ENCODE assay signal across 30 mouse cellular contexts in genomic region chr9:44432577-44433185, GRCm38 (mm10). TPM values are rescaled to one million over a fixed set of nuclear protein-coding genes. Genes with fewer than 3 reads are reported as not detected.
DNase-seq lines count a peak whose midpoint lies in the region; TF ChIP-seq lines count a peak whose summit lies in the region.
"Had no signal": no experiment of that assay in that cellular context is flagged by ENCODE, and none has a peak within 500 bp of the region (broad histone marks: within the 10 kb centered on the region; RNA-seq: fewer than 3 reads in every experiment).

No protein-coding gene starts in this region.

- no peak for DNase-seq in layer of hippocampus, adult 2 months (ENCODE audit: low spot score in 2 of 2)
- no peak for DNase-seq in layer of hippocampus, postnatal 25 days (ENCODE audit: extremely low spot score in 1 of 2, low spot score in 1 of 2)
- DNase-seq in 416B (ENCODE audit: low read depth): peak; percentile 56
- no peak for DNase-seq in CH12.LX (ENCODE audit: extremely low read depth)
- peak; percentile 48 for DNase-seq in ZHBTc4 (ENCODE audit: low read depth, low spot score)
- DNase-seq in cerebellum, adult 2 months: no peak
- DNase-seq: adrenal gland, postnatal 10 days; adrenal gland, postnatal 36 days; cerebellum, adult 11 months; cerebellum, adult 8-10 months; cerebellum, postnatal 10 days; cerebellum, postnatal 36 days; embryo, embryonic 11 days; gastrocnemius, postnatal 25 days; heart, adult 18-20 months; heart, postnatal 14 days; heart, postnatal 4 days had no signal

- H3K27me3 ChIP-seq in CH12.LX (replicated peaks): no peaks in the 10 kb centered on the region
- H3K27me3 ChIP-seq in cerebellum, adult 2 months (ENCODE audit: control insufficient read depth, insufficient read depth, low read length): no peaks in the 10 kb centered on the region
- H3K27me3 ChIP-seq: embryonic facial prominence, embryonic 13.5 days; forebrain, embryonic 12.5 days; forebrain, embryonic 15.5 days; heart, embryonic 13.5 days; hindbrain, embryonic 15.5 days had no signal

- no peak for TF ChIP-seq EP300 in CH12.LX (IDR thresholded peaks at IDR 0.05; ENCODE audit: low read length)

- H3K9me3 ChIP-seq in CH12.LX (replicated peaks; ENCODE audit: low read length): no peaks in the 10 kb centered on the region
- H3K9me3 ChIP-seq: embryonic facial prominence, embryonic 10.5 days; embryonic facial prominence, embryonic 13.5 days; forebrain, embryonic 12.5 days; forebrain, embryonic 15.5 days; heart, embryonic 13.5 days; hindbrain, embryonic 15.5 days had no signal

- peaks cover 0 to 29% of the 10 kb centered on the region in 2 experiments for H3K36me3 ChIP-seq in CH12.LX (replicated peaks in 1 of 2; ENCODE audit: control insufficient read depth in 1 of 2, insufficient read depth in 1 of 2, low read length in 1 of 2)
- H3K36me3 ChIP-seq: embryonic facial prominence, embryonic 10.5 days; embryonic facial prominence, embryonic 13.5 days; forebrain, embryonic 12.5 days; forebrain, embryonic 15.5 days; heart, embryonic 13.5 days; hindbrain, embryonic 15.5 days had no signal

- peak; percentile 18 for TF ChIP-seq RAD21 in CH12.LX (IDR thresholded peaks at IDR 0.05; ENCODE audit: low read depth, low read length)

- dilution Hi-C loops in CH12.LX (cut with MboI; ENCODE audit: extremely low pct_ligation_motif_present, extremely low pct_unique_long_range_greater_than_20kb, low sequenced_read_pairs): no loop called here

- peaks cover 8 to 32% of the 10 kb centered on the region in 2 experiments; a peak in 3 of 4 replicates for H3K4me1 ChIP-seq in CH12.LX (ENCODE audit: control insufficient read depth in 1 of 2, insufficient read depth in 2 of 2)
- no peaks in the 10 kb centered on the region for H3K4me1 ChIP-seq in cerebellum, adult 2 months (ENCODE audit: control insufficient read depth, insufficient read depth, low read length)
- H3K4me1 ChIP-seq: forebrain, embryonic 15.5 days; heart, embryonic 13.5 days; hindbrain, embryonic 15.5 days had no signal

- TF ChIP-seq CTCF in layer of hippocampus, adult 2 months (conservative IDR thresholded peaks at IDR 0.05): 0 out of 2 replicates have a peak, but pooled peaks have one; percentile 23
- peak in 1 of 2 experiments; percentile 51; a peak in 2 of 4 replicates for TF ChIP-seq CTCF in CH12.LX (conservative IDR thresholded peaks at IDR 0.05 in 1 of 2, IDR thresholded peaks at IDR 0.05 in 1 of 2; ENCODE audit: low read depth in 2 of 2, low read length in 2 of 2)
- TF ChIP-seq CTCF in cerebellum, adult 2 months (IDR thresholded peaks at IDR 0.05; ENCODE audit: borderline replicate concordance, insufficient read depth, low read depth, low read length): no peak

- H3K9ac ChIP-seq in CH12.LX (ENCODE audit: insufficient read depth, low read depth): no peak overlapping the region
- H3K9ac ChIP-seq: embryonic facial prominence, embryonic 13.5 days; forebrain, embryonic 12.5 days; forebrain, embryonic 15.5 days; heart, embryonic 13.5 days; hindbrain, embryonic 15.5 days had no signal

- no peak overlapping the region for H3K4me2 ChIP-seq in CH12.LX (ENCODE audit: insufficient read depth, low read depth, poor library complexity, severe bottlenecking)
- H3K4me2 ChIP-seq: embryonic facial prominence, embryonic 13.5 days; forebrain, embryonic 12.5 days; forebrain, embryonic 15.5 days; heart, embryonic 13.5 days; hindbrain, embryonic 15.5 days had no signal

- TF ChIP-seq POLR2A in CH12.LX (IDR thresholded peaks at IDR 0.05; ENCODE audit: low read depth, low read length): no peak
- TF ChIP-seq POLR2A in cerebellum, adult 2 months (IDR thresholded peaks at IDR 0.05; ENCODE audit: borderline replicate concordance, insufficient read depth, low read length): no peak

- H3K79me2 ChIP-seq in CH12.LX (replicated peaks; ENCODE audit: control insufficient read depth, extremely low read depth, insufficient read depth, poor library complexity, severe bottlenecking): no peaks in the 10 kb centered on the region

- in situ Hi-C loops in CH12.LX (cut with MboI; ENCODE audit: low pct_ligation_motif_present, low pct_unique_long_range_greater_than_20kb, low sequenced_read_pairs): no loop called here

- WGBS in cerebellum, adult 2 months: 49% methylated on average over 5 of the region's 5 CpGs

- no peak overlapping the region for H3K4me3 ChIP-seq in layer of hippocampus, adult 2 months
- no peak overlapping the region for H3K4me3 ChIP-seq in CH12.LX (replicated peaks in 1 of 3; ENCODE audit: low read depth in 2 of 3, low read length in 2 of 3, poor library complexity in 1 of 3)
- no peak overlapping the region for H3K4me3 ChIP-seq in cerebellum, adult 2 months (replicated peaks; ENCODE audit: insufficient read depth, low read depth, low read length)
- H3K4me3 ChIP-seq: embryonic facial prominence, embryonic 10.5 days; embryonic facial prominence, embryonic 13.5 days; erythroblast, embryonic 14.5 days; forebrain, embryonic 12.5 days; forebrain, embryonic 15.5 days; heart, embryonic 13.5 days; hindbrain, embryonic 15.5 days had no signal

- H3K27ac ChIP-seq in layer of hippocampus, adult 2 months: no peak overlapping the region
- H3K27ac ChIP-seq in CH12.LX (ENCODE audit: insufficient read depth, low read depth): no peak overlapping the region
- H3K27ac ChIP-seq in cerebellum, adult 2 months (ENCODE audit: insufficient read depth, low read length): no peak overlapping the region
- H3K27ac ChIP-seq: embryonic facial prominence, embryonic 10.5 days; embryonic facial prominence, embryonic 13.5 days; forebrain, embryonic 12.5 days; forebrain, embryonic 15.5 days; heart, embryonic 13.5 days; hindbrain, embryonic 15.5 days had no signal

TF ChIP-seq in CH12.LX, 34 proteins besides CTCF, POLR2A, EP300 and RAD21:
- TF ChIP-seq MYC (IDR thresholded peaks at IDR 0.05; ENCODE audit: low read depth, low read length): 0 out of 2 replicates have a peak, but pooled peaks have one; percentile 24
- no peak for TF ChIP-seq NELFE (IDR thresholded peaks at IDR 0.05; ENCODE audit: low read depth, low read length)
- no peak for TF ChIP-seq MAX (IDR thresholded peaks at IDR 0.05; ENCODE audit: low read length)
- TF ChIP-seq ZMIZ1 (IDR thresholded peaks at IDR 0.05; ENCODE audit: low read depth, low read length): peak; percentile 79
- 0 out of 2 replicates have a peak, but pooled peaks have one; percentile 31 for TF ChIP-seq TBP (conservative IDR thresholded peaks at IDR 0.05; ENCODE audit: low read depth, low read length)

RNA-seq across cellular contexts. Expression of gene Foxr1, which starts 8.3 kb away (rescaled TPM):
- total RNA-seq in layer of hippocampus, adult 2 months (2021): not detected
- not detected for total RNA-seq in layer of hippocampus, postnatal 25 days (2021)
- 0.08 and 0.21 TPM in 2 replicates for total RNA-seq in CH12.LX (2012; rRNA removed)
- total RNA-seq in CH12.LX (2014; rRNA removed): not detected in 2 replicates
- polyA plus RNA-seq in CH12.LX (2012; ENCODE audit: insufficient read length, low read depth): 1.4 and 1.5 TPM in 2 replicates
- polyA plus RNA-seq in cerebellum, adult 2 months (2012; rRNA removed): not detected in 2 replicates
- total RNA-seq: adrenal gland, adult 18-20 months; adrenal gland, postnatal 10 days; adrenal gland, postnatal 36 days; gastrocnemius, adult 8-10 months; gastrocnemius, postnatal 25 days; heart, adult 18-20 months; heart, postnatal 14 days; heart, postnatal 4 days had no signal
- polyA plus RNA-seq: embryonic facial prominence, embryonic 10.5 days; embryonic facial prominence, embryonic 13.5 days; erythroblast, embryonic 14.5 days; forebrain, embryonic 12.5 days; forebrain, embryonic 15.5 days; heart, embryonic 13.5 days; heart, embryonic 16.5 days; hindbrain, embryonic 11.5 days; hindbrain, embryonic 15.5 days; intestine, embryonic 14.5 days had no signal

RNA-seq across cellular contexts. Expression of gene Ccdc84, which starts 14.3 kb away (rescaled TPM):
- total RNA-seq in layer of hippocampus, adult 2 months (2021): 10 to 100 TPM; 21.5 to 25.7 TPM
- total RNA-seq in layer of hippocampus, postnatal 25 days (2021): 10 to 100 TPM; 16.8 to 24.1 TPM
- total RNA-seq in CH12.LX (2012; rRNA removed) (25.4 and 30.4 TPM in 2 replicates), CH12.LX (2014; rRNA removed) (21.7 and 26.0 TPM in 2 replicates)
- 16.5 and 18.3 TPM in 2 replicates for polyA plus RNA-seq in CH12.LX (2012; ENCODE audit: insufficient read length, low read depth)
- 50.1 and 53.2 TPM in 2 replicates for polyA plus RNA-seq in cerebellum, adult 2 months (2012; rRNA removed)

RNA-seq across cellular contexts. Expression of gene Upk2, which starts 22.1 kb away (rescaled TPM):
- not detected for total RNA-seq in layer of hippocampus, adult 2 months (2021)
- not detected for total RNA-seq in layer of hippocampus, postnatal 25 days (2021)
- not detected in 2 replicates for total RNA-seq in CH12.LX (2012; rRNA removed)
- not detected in 2 replicates for total RNA-seq in CH12.LX (2014; rRNA removed)
- not detected in 2 replicates for polyA plus RNA-seq in CH12.LX (2012; ENCODE audit: insufficient read length, low read depth)
- 0.13 TPM in 1 of 2 replicates, not detected in the other for polyA plus RNA-seq in cerebellum, adult 2 months (2012; rRNA removed)
- total RNA-seq: adrenal gland, adult 18-20 months; adrenal gland, postnatal 10 days; adrenal gland, postnatal 36 days; heart, adult 18-20 months; heart, postnatal 14 days; heart, postnatal 4 days had no signal
- polyA plus RNA-seq: cortical plate, adult 2 months; erythroblast, embryonic 14.5 days; forebrain, embryonic 15.5 days; heart, embryonic 13.5 days; heart, embryonic 16.5 days; hindbrain, embryonic 15.5 days had no signal

RNA-seq across cellular contexts. Expression of gene Trappc4, which starts 25.3 kb away (rescaled TPM):
- 10 to 100 TPM; 63.9 to 75.2 TPM for total RNA-seq in layer of hippocampus, adult 2 months (2021)
- 10 to 100 TPM; 65.1 to 76.5 TPM for total RNA-seq in layer of hippocampus, postnatal 25 days (2021)
- total RNA-seq in CH12.LX (2012; rRNA removed): 81.3 and 88.2 TPM in 2 replicates
- total RNA-seq in CH12.LX (2014; rRNA removed): 125 and 135 TPM in 2 replicates
- polyA plus RNA-seq in CH12.LX (2012; ENCODE audit: insufficient read length, low read depth): 55.9 and 69.2 TPM in 2 replicates
- polyA plus RNA-seq in cerebellum, adult 2 months (2012; rRNA removed): 97.9 and 103 TPM in 2 replicates

RNA-seq across cellular contexts. Expression of gene Rps25, which starts 25.7 kb away (rescaled TPM):
- 100 to 1,000 TPM; 710 to 726 TPM for total RNA-seq in layer of hippocampus, adult 2 months (2021)
- 100 to 1,000 TPM; 616 to 726 TPM for total RNA-seq in layer of hippocampus, postnatal 25 days (2021)
- total RNA-seq in CH12.LX (2012; rRNA removed) (2,535 and 3,076 TPM in 2 replicates), CH12.LX (2014; rRNA removed) (3,131 and 3,378 TPM in 2 replicates)
- 2,547 and 3,250 TPM in 2 replicates for polyA plus RNA-seq in CH12.LX (2012; ENCODE audit: insufficient read length, low read depth)
- polyA plus RNA-seq in cerebellum, adult 2 months (2012; rRNA removed): 434 and 456 TPM in 2 replicates

Comparison
In these comparisons a context has a peak if more than half of its experiments do, and no peak if none do; other contexts are left out.
1. DNase-seq: peak in 416B (single experiment) and ZHBTc4 (single experiment); none in layer of hippocampus, adult 2 months (0 of 2), layer of hippocampus, postnatal 25 days (0 of 2), CH12.LX (single experiment) and cerebellum, adult 2 months (0 of 2).